Mouse (Mus musculus) MEL (cell line): ENCODE data around the gene Esrrb. TPM values are rescaled to one million over a fixed set of nuclear protein-coding genes. Genes with fewer than 3 reads are reported as not detected.

Source experiments
- DNase-seq: peaks from one replicate; pipeline ENCODE4 v3.0.0; 2011; ENCODE audit warnings: low read depth, low spot score
- H3K27ac ChIP-seq: 2 replicates; pipeline ENCODE4 v1.5.1; 2012; ENCODE audit warnings: low read depth, mild to moderate bottlenecking, control low read depth, low read length, moderate library complexity; ENCODE audit not compliant: control insufficient read depth
- H3K27me3 ChIP-seq, 2 experiments: fragments of 150-350 bp in 1 of 2; sonication (generic) in 1 of 2; 2 replicates each; pipeline ENCODE4 v1.6.1; 2012; ENCODE audit warnings: low read length in 2 of 2, mild to moderate bottlenecking in 2 of 2, improper control_type of control experiment in 1 of 2, moderate library complexity in 1 of 2; ENCODE audit not compliant: insufficient read depth in 2 of 2, control insufficient read depth in 1 of 2
- H3K36me3 ChIP-seq, 2 experiments: 2 replicates each; pipeline ENCODE4 v1.6.1; 2012 to 2014; ENCODE audit warnings: low read length in 2 of 2, improper control_type of control experiment in 1 of 2, inconsistent platforms in 1 of 2, mild to moderate bottlenecking in 1 of 2; ENCODE audit not compliant: insufficient read depth in 2 of 2, control insufficient read depth in 1 of 2
- H3K4me1 ChIP-seq, 2 experiments: fragments of 150-350 bp in 1 of 2; sonication (generic) in 1 of 2; 2 replicates each; pipeline ENCODE4 v1.6.1; 2012; ENCODE audit warnings: low read length in 2 of 2, improper control_type of control experiment in 1 of 2, mild to moderate bottlenecking in 1 of 2; ENCODE audit not compliant: insufficient read depth in 2 of 2, control insufficient read depth in 1 of 2
- H3K4me3 ChIP-seq, 2 experiments: fragments of 150-350 bp in 1 of 2; sonication (generic) in 1 of 2; 2 replicates each; pipeline ENCODE4 v1.5.1; 2012; ENCODE audit warnings: low read depth in 2 of 2, low read length in 2 of 2, mild to moderate bottlenecking in 2 of 2, moderate library complexity in 2 of 2, control low read depth in 1 of 2, improper control_type of control experiment in 1 of 2; ENCODE audit not compliant: control insufficient read depth in 1 of 2, insufficient read depth in 1 of 2
- H3K79me2 ChIP-seq: 2 replicates; pipeline ENCODE4 v1.6.1; 2012; ENCODE audit warnings: mild to moderate bottlenecking, low read length, moderate library complexity; ENCODE audit not compliant: control insufficient read depth, poor library complexity, insufficient read depth
- H3K9ac ChIP-seq: 2 replicates; pipeline ENCODE4 v1.6.1; 2012; ENCODE audit warnings: low read depth, mild to moderate bottlenecking, control low read depth, low read length, moderate library complexity; ENCODE audit not compliant: control insufficient read depth, poor library complexity, severe bottlenecking
- H3K9me3 ChIP-seq: fragments of 150-350 bp; sonication (generic); replicated peaks from 2 replicates; pipeline ENCODE4 v1.6.1; 2012; ENCODE audit warnings: mild to moderate bottlenecking, low read length, improper control_type of control experiment, moderate library complexity; ENCODE audit not compliant: insufficient read depth
- BHLHE40 ChIP-seq: IDR thresholded peaks from 2 replicates; pipeline ENCODE4 v1.6.1; 2012; ENCODE audit warnings: low read depth, mild to moderate bottlenecking, inconsistent platforms, low read length, improper control_type of control experiment, borderline replicate concordance
- CHD1 ChIP-seq: IDR thresholded peaks from 2 replicates; pipeline ENCODE4 v1.6.1; 2012; ENCODE audit warnings: low read depth, mild to moderate bottlenecking, inconsistent platforms, low read length, improper control_type of control experiment
- CTCF ChIP-seq, 3 experiments: IDR thresholded peaks in 2 of 3; conservative IDR thresholded peaks in 1 of 3; 2 replicates each; pipeline ENCODE4 v1.5.1; 2011 to 2012; ENCODE audit warnings: low read length in 3 of 3, low read depth in 2 of 3, mild to moderate bottlenecking in 2 of 3, improper control_type of control experiment in 1 of 3, inconsistent platforms in 1 of 3, mixed read lengths in 1 of 3, moderate library complexity in 1 of 3; ENCODE audit not compliant: control insufficient read depth in 1 of 3, insufficient read depth in 1 of 3, poor library complexity in 1 of 3, severe bottlenecking in 1 of 3
- ELF1 ChIP-seq: IDR thresholded peaks from 2 replicates; pipeline ENCODE4 v1.6.1; 2014; ENCODE audit warnings: low read depth, mild to moderate bottlenecking, inconsistent platforms, low read length, improper control_type of control experiment, moderate library complexity
- ETS1 ChIP-seq: IDR thresholded peaks from 2 replicates; pipeline ENCODE4 v1.6.1; 2012; ENCODE audit warnings: low read depth, mild to moderate bottlenecking, inconsistent platforms, low read length, improper control_type of control experiment, moderate library complexity
- GABPA ChIP-seq: IDR thresholded peaks from 2 replicates; pipeline ENCODE4 v1.6.1; 2012; ENCODE audit warnings: low read depth, mild to moderate bottlenecking, inconsistent platforms, low read length, improper control_type of control experiment, moderate library complexity
- JUND ChIP-seq: IDR thresholded peaks from 2 replicates; pipeline ENCODE4 v1.6.1; 2011; ENCODE audit warnings: low read depth, mild to moderate bottlenecking, improper control_type of control experiment, low read length
- KAT2A ChIP-seq: conservative IDR thresholded peaks from 2 replicates; pipeline ENCODE4 v1.6.1; 2012; ENCODE audit warnings: low read depth, low read length, improper control_type of control experiment, inconsistent platforms
- MAX ChIP-seq: IDR thresholded peaks from 2 replicates; pipeline ENCODE4 v1.6.1; 2011; ENCODE audit warnings: low read length, improper control_type of control experiment
- MAZ ChIP-seq: IDR thresholded peaks from 2 replicates; pipeline ENCODE4 v1.6.1; 2012; ENCODE audit warnings: low read depth, mild to moderate bottlenecking, inconsistent platforms, low read length, improper control_type of control experiment
- MEF2A ChIP-seq: IDR thresholded peaks from 2 replicates; pipeline ENCODE4 v1.6.1; 2014; ENCODE audit warnings: low read depth, mild to moderate bottlenecking, inconsistent platforms, low read length, improper control_type of control experiment; ENCODE audit not compliant: poor library complexity, insufficient replicate concordance, severe bottlenecking; ENCODE audit errors: extremely low read depth
- MYB ChIP-seq: IDR thresholded peaks from 2 replicates; pipeline ENCODE4 v1.6.1; 2011; ENCODE audit warnings: mild to moderate bottlenecking, low read depth, low read length, improper control_type of control experiment
- NELFE ChIP-seq: IDR thresholded peaks from 2 replicates; pipeline ENCODE4 v1.6.1; 2011; ENCODE audit warnings: low read depth, low read length, improper control_type of control experiment
- NRF1 ChIP-seq: IDR thresholded peaks from 2 replicates; pipeline ENCODE4 v1.6.1; 2014; ENCODE audit warnings: low read depth, mild to moderate bottlenecking, inconsistent platforms, low read length, improper control_type of control experiment, moderate library complexity; ENCODE audit not compliant: poor library complexity, insufficient read depth, severe bottlenecking
- RAD21 ChIP-seq: IDR thresholded peaks from 2 replicates; pipeline ENCODE4 v1.6.1; 2011; ENCODE audit warnings: mild to moderate bottlenecking, low read depth, low read length, improper control_type of control experiment
- RCOR1 ChIP-seq: IDR thresholded peaks from 2 replicates; pipeline ENCODE4 v1.6.1; 2012; ENCODE audit warnings: low read depth, mild to moderate bottlenecking, inconsistent platforms, low read length, improper control_type of control experiment
- SIN3A ChIP-seq: IDR thresholded peaks from 2 replicates; pipeline ENCODE4 v1.6.1; 2012; ENCODE audit warnings: low read length, improper control_type of control experiment, inconsistent platforms
- UBTF ChIP-seq: IDR thresholded peaks from 2 replicates; pipeline ENCODE4 v1.6.1; 2012; ENCODE audit warnings: low read depth, mild to moderate bottlenecking, inconsistent platforms, low read length, improper control_type of control experiment, moderate library complexity, borderline replicate concordance; ENCODE audit not compliant: insufficient read depth
- USF2 ChIP-seq, 2 experiments: IDR thresholded peaks; 2 replicates each; pipeline ENCODE4 v1.6.1; 2011 to 2012; ENCODE audit warnings: improper control_type of control experiment in 2 of 2, low read length in 2 of 2, borderline replicate concordance in 1 of 2, inconsistent platforms in 1 of 2, low read depth in 1 of 2, mild to moderate bottlenecking in 1 of 2; ENCODE audit not compliant: insufficient read depth in 1 of 2
- ZC3H11A ChIP-seq: IDR thresholded peaks from 2 replicates; pipeline ENCODE4 v1.6.1; 2012; ENCODE audit warnings: low read depth, mild to moderate bottlenecking, inconsistent platforms, low read length, improper control_type of control experiment
- ZKSCAN1 ChIP-seq: IDR thresholded peaks from 2 replicates; pipeline ENCODE4 v1.6.1; 2012; ENCODE audit warnings: low read depth, mild to moderate bottlenecking, inconsistent platforms, low read length, improper control_type of control experiment, moderate library complexity
- ZMIZ1 ChIP-seq: IDR thresholded peaks from 2 replicates; pipeline ENCODE4 v1.6.1; 2012; ENCODE audit warnings: low read depth, mild to moderate bottlenecking, inconsistent platforms, low read length, improper control_type of control experiment, moderate library complexity
- polyA plus RNA-seq, 2 experiments: library from polyadenylated mRNA; stranded (reverse) in 1 of 2; unstranded in 1 of 2; fragments of >175 nt in 1 of 2; fragments of >200 nt in 1 of 2; gene quantifications; 2 replicates each; pipeline versions ENCODE4 v1.2.1 to v1.2.4; 2012; ENCODE audit warnings: low replicate concordance in 2 of 2, low read depth in 1 of 2; ENCODE audit not compliant: insufficient read length in 2 of 2, insufficient read depth in 1 of 2, missing spikeins in 1 of 2
- total RNA-seq: library from RNA; depleted of rRNA; stranded (reverse); fragments of 300-350 nt; gene quantifications from 2 replicates; pipeline ENCODE4 v1.2.3, GENCODE M21; 2012

The Esrrb gene
- total and polyA plus RNA-seq, 3 experiments: not detected

- Histone ChIP-seq H3K36me3 (no peaks in the 10 kb centered on the region), H3K27ac (no peak overlapping the region), H3K27me3 (no peaks in the 10 kb centered on the region), H3K9me3 (no peaks in the 10 kb centered on the region), H3K79me2 (no peaks in the 10 kb centered on the region), H3K9ac (no peak overlapping the region), H3K4me1 (no peaks in the 10 kb centered on the region), H3K4me3 (no peak overlapping the region)
- TF ChIP-seq ZC3H11A: no peak
- TF ChIP-seq ZKSCAN1: no peak
- TF ChIP-seq MYB: no peak
- TF ChIP-seq MAZ: no peak
- TF ChIP-seq KAT2A: no peak
- no peak for TF ChIP-seq CTCF (IDR thresholded peaks at IDR 0.05 in 2 of 3, conservative IDR thresholded peaks at IDR 0.05 in 1 of 3; ENCODE audit: control insufficient read depth in 1 of 3, insufficient read depth in 1 of 3, low read depth in 2 of 3, low read length in 3 of 3, poor library complexity in 1 of 3, severe bottlenecking in 1 of 3)
- TF ChIP-seq ELF1: no peak
- no peak for TF ChIP-seq RCOR1
- DNase-seq: no peak
Measured at GRCm38 (mm10) chr12:86336887-86337286, 24.0 kb upstream of the Esrrb start.

- no peak for DNase-seq
- H3K4me1 ChIP-seq: no peaks in the 10 kb centered on the region
- H3K4me3 ChIP-seq: no peak overlapping the region
- no peaks in the 10 kb centered on the region for H3K36me3 ChIP-seq
- no peak overlapping the region for H3K9ac ChIP-seq
- no peaks in the 10 kb centered on the region for H3K9me3 ChIP-seq
- no peak overlapping the region for H3K27ac ChIP-seq
- no peaks in the 10 kb centered on the region for H3K27me3 ChIP-seq
- H3K79me2 ChIP-seq: no peaks in the 10 kb centered on the region
- TF ChIP-seq ZKSCAN1 (no peak), RCOR1 (no peak), MYB (no peak), NRF1 (no peak), ZC3H11A (no peak), RAD21 (no peak), NELFE (no peak), ETS1 (no peak), ZMIZ1 (no peak), KAT2A (no peak), CHD1 (no peak), BHLHE40 (no peak), JUND (no peak), MEF2A (no peak), GABPA (no peak), UBTF (no peak), SIN3A (no peak), MAX (no peak), USF2 (IDR thresholded peaks at IDR 0.05; ENCODE audit: borderline replicate concordance in 1 of 2, insufficient read depth in 1 of 2, low read depth in 1 of 2, low read length in 2 of 2) (no peak)
Measured at GRCm38 (mm10) chr12:86349477-86349876, 11.4 kb upstream of the Esrrb start.
